Mouse (Mus musculus): Measurements from ENCODE around the gene Fam71f1. TPM values are rescaled to one million over a fixed set of nuclear protein-coding genes. Genes with fewer than 3 reads are reported as not detected.
"Not testable (repeated sequence)": the region's sequence is repeated elsewhere in the genome, so short reads cannot be mapped to it uniquely, and the experiment has no call there.

Gene Fam71f1
- polyA plus RNA-seq, 1 experiment from 2014 or later = not detected

DNA sequence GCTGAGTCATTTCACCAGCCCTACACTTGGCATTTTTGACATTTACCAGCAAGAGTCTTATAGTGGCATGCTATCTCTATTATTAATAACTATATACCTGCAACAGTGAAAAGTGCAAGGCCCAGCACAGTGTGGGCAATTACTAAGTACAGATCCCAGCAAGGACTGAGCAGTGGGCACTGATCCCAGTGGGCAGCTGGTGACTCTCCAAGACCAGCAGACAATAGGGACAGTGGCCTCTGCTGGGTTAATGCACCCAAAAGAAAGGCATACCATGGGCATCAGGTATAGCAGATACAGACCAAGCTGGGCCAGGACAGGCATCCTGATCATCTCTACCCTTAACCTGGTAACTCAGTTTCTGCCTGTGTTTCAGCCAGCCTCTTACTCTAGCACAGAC, 15.7 kb upstream of the Fam71f1 start:
- no peaks in the 10 kb centered on the region for H3K36me3 ChIP-seq
- ATAC-seq = no peak
- no peaks in the 10 kb centered on the region for H3K27me3 ChIP-seq (replicated peaks)
- no peaks in the 10 kb centered on the region for H3K9me3 ChIP-seq
- H3K4me3 ChIP-seq (replicated peaks) = no peak overlapping the region
- H3K27ac ChIP-seq = no peak overlapping the region
- H3K9ac ChIP-seq = no peak overlapping the region
- no peaks in the 10 kb centered on the region for H3K4me1 ChIP-seq (replicated peaks)
- no peak overlapping the region for H3K4me2 ChIP-seq (replicated peaks)

DNA sequence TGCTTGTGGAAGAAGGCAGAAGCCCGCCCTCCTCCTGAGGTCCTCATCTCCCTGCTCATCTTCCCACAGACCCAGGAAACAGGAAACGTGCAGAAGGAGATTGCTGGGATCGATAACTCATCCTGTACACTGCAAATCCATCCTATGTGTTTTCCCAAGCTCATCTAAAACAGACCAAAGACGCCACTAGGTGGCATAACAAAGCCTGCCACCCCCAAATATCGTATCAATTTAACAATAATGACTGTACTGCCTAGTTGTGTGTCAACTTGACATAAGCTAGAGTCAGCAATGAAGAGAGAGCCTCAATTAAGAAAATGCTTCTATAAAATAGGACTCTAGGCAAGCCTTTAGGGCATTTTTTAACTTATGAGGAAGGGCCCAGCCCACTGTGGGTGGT, 15.2 kb upstream of the Fam71f1 start:
- no peaks in the 10 kb centered on the region for H3K36me3 ChIP-seq
- ATAC-seq = no peak
- H3K9me3 ChIP-seq = no peaks in the 10 kb centered on the region
- H3K27me3 ChIP-seq (replicated peaks) = no peaks in the 10 kb centered on the region
- H3K27ac ChIP-seq = no peak overlapping the region
- H3K9ac ChIP-seq = no peak overlapping the region
- H3K4me3 ChIP-seq (replicated peaks) = no peak overlapping the region
- no peak overlapping the region for H3K4me2 ChIP-seq (replicated peaks)
- 31% methylated on average over 5 of the region's 5 CpGs for WGBS
- no peaks in the 10 kb centered on the region for H3K4me1 ChIP-seq (replicated peaks)

DNA sequence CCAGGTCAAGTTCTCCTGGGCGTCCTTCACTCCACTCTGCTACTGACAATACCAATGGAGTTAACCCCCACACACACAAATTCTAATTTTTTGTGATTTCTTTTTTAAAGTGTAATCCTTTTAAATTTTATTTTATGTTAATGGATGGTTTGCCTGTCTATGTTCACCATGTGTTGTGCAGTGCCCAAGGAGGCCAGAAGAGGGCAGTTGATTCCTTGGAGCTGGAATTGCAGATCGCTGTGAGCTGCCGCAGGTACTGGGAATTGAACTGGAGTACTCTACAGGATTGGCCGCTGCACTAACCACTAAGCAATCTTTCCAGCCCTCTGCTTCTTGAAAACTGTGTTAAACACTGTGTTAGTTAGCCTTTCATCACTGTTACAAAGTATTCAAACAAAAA, 13.5 kb upstream of the Fam71f1 start:
- H3K4me3 ChIP-seq (replicated peaks) = no peak overlapping the region

DNA sequence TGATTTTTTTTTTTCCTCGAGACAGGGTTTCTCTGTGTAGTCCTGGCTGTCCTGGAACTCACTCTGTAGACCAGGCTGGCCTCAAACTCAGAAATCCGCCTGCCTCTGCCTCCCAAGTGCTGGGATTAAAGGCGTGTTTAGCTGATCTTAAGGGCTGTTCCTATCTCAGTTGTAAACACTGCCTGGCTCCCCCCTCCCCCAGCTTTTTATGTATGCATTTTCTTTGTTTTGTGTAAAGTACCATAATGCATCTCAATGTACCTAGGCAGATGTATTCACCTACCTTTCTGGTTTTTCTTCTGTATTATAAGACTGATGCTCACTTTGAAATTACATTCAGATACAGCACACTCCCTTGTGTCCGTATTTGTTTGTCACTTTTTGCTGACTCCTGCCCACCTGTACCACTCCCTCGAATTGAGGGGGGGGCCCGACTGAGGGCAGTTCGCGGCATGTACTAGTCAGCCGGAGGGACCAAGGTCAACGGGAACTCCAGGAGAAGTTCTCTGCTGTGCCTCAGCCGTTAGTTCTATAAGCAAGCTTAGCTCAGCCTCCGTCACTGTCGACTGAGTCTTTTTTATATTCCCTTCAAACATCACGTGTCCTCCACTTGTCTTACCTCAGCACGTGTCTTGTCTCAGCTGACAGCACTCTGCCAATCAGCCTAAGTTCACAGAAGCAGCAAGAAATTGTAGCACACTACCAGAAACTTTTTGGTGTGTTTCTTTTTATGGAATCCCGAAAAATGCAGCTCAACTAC, 9.9 kb upstream of the Fam71f1 start:
- Histone ChIP-seq H3K27ac (no peak overlapping the region), H3K36me3 (no peaks in the 10 kb centered on the region), H3K4me2 (replicated peaks) (no peak overlapping the region), H3K9me3 (no peaks in the 10 kb centered on the region), H3K27me3 (replicated peaks) (no peaks in the 10 kb centered on the region), H3K4me1 (replicated peaks) (no peaks in the 10 kb centered on the region), H3K4me3 (replicated peaks) (no peak overlapping the region), H3K9ac (no peak overlapping the region)
- 86% methylated on average over 16 of the region's 16 CpGs for WGBS
- no peak for ATAC-seq

More for the DNA sequence above, 13.5 kb upstream of the Fam71f1 start:
- Histone ChIP-seq H3K4me2 (replicated peaks) (no peak overlapping the region), H3K9ac (no peak overlapping the region), H3K9me3 (no peaks in the 10 kb centered on the region), H3K27ac (no peak overlapping the region), H3K4me1 (replicated peaks) (no peaks in the 10 kb centered on the region), H3K36me3 (no peaks in the 10 kb centered on the region), H3K27me3 (replicated peaks) (no peaks in the 10 kb centered on the region)
- 88% methylated on average over 4 of the region's 4 CpGs for WGBS
- ATAC-seq = no peak

DNA sequence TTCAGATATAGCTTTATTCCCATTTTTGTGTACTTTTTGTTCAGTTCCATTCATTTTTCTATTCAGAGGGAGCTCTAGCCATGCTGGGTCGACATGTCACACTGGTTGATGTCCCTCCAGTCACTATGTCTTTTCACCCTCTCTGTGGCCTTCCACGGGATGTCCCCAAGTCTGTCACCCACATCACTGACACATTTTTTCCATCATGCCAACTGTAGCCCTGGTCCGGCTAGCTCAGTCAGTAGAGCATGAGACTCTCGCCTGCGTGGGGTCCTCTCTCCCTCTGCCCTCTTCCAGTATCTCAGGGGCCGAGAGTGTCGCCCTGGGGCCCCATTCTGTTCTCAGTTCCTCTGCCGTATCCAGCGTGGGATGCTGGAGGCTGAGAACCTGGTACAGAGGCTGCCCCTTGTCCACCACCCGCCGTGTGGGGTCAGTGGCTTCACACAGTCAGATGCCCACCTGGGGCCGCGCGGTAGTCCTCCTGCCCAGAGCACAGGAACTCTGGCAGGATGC, 5.2 kb upstream of the Fam71f1 start:
- H3K4me1 ChIP-seq (replicated peaks) = no peaks in the 10 kb centered on the region
- H3K9me3 ChIP-seq = no peaks in the 10 kb centered on the region
- no peak overlapping the region for H3K4me3 ChIP-seq (replicated peaks)
- WGBS = 70% methylated on average over 14 of the region's 14 CpGs
- H3K9ac ChIP-seq = no peak overlapping the region
- no peak overlapping the region for H3K4me2 ChIP-seq (replicated peaks)
- H3K27me3 ChIP-seq (replicated peaks) = no peaks in the 10 kb centered on the region
- no peak for ATAC-seq
- H3K36me3 ChIP-seq = no peaks in the 10 kb centered on the region
- H3K27ac ChIP-seq = no peak overlapping the region

DNA sequence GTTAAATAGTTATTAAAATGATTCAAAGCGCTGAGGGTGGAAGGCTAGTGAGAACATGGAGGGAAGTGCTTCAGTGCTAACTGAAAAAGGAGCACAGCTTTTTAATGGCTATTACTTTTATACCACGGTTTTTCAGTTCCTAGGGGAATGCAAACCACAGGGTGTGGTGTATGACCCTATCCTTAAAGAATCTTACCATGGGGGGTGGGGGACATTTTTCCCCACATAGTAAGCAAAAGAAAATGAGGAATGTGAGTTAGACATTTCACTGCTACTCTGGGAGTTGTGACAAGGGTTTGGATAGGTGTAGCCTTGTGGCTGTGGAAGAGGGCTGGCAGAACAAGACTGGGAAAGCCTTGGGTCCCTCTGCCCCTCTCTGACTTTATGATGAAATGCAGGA, 1.7 kb upstream of the Fam71f1 start:
- Histone ChIP-seq H3K4me3 (replicated peaks) (no peak overlapping the region), H3K27ac (no peak overlapping the region), H3K9ac (no peak overlapping the region), H3K4me1 (replicated peaks) (0 out of 2 replicates have a peak, but pooled peaks cover 5% of the 10 kb centered on the region), H3K36me3 (no peaks in the 10 kb centered on the region), H3K9me3 (no peaks in the 10 kb centered on the region), H3K4me2 (replicated peaks) (no peak overlapping the region), H3K27me3 (replicated peaks) (no peaks in the 10 kb centered on the region)
- 58% methylated on average over 2 of the region's 2 CpGs for WGBS
- no peak for ATAC-seq

DNA sequence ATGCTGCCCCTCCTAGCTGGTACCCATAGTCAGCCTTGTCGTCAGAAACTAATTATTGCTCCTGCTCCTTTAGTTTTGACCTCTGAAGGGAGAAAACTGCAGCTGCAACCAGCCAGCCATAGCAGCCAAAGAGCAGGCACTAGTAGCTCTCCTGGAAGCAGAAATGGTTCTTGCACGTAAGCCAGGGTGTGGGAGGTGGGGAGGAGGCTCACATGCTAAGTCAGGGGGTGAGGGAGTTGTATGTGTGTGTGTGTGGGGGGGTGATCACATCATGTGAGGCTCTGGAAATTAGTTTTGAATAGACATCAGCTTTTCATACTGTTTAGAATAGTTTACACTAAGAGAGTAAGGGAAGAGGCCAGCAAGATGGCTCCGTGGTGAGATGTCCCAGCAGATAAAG, 999 bp upstream of the Fam71f1 start:
- Histone ChIP-seq H3K9me3 (no peaks in the 10 kb centered on the region), H3K9ac (no peak overlapping the region), H3K4me2 (replicated peaks) (no peak overlapping the region), H3K36me3 (no peaks in the 10 kb centered on the region), H3K4me3 (replicated peaks) (no peak overlapping the region), H3K27ac (no peak overlapping the region), H3K4me1 (replicated peaks) (0 out of 2 replicates have a peak, but pooled peaks cover 5% of the 10 kb centered on the region), H3K27me3 (replicated peaks) (no peaks in the 10 kb centered on the region)
- ATAC-seq = no peak
- 67% methylated on average over 3 of the region's 3 CpGs for WGBS

DNA sequence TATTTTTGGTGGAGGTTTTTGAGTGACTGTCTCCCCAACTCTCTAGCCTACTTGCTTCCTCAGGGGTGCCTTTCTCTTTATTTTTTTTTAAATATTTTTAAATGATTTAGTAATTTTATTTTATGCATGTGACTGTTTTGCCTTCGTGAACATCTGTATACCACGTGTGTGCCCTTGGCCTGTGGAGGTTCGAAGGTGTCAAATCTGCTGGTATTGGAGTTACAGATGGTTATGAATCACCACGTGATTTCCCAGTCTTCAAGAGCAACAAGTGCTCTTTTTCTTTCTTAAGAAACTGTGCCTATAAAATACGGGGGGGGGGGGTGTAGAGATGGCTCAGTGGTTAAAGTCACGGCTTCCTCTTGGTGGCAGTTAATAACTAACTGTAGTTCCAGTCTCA, 2.6 kb downstream of the Fam71f1 start:
- Histone ChIP-seq H3K4me1 (replicated peaks) (0 out of 2 replicates have a peak, but pooled peaks cover 5% of the 10 kb centered on the region), H3K9me3 (no peaks in the 10 kb centered on the region), H3K36me3 (no peaks in the 10 kb centered on the region), H3K4me3 (replicated peaks) (no peak overlapping the region), H3K27me3 (replicated peaks) (no peaks in the 10 kb centered on the region), H3K27ac (no peak overlapping the region), H3K4me2 (replicated peaks) (no peak overlapping the region), H3K9ac (no peak overlapping the region)
- ATAC-seq = no peak
- WGBS = 82% methylated on average over 6 of the region's 6 CpGs

DNA sequence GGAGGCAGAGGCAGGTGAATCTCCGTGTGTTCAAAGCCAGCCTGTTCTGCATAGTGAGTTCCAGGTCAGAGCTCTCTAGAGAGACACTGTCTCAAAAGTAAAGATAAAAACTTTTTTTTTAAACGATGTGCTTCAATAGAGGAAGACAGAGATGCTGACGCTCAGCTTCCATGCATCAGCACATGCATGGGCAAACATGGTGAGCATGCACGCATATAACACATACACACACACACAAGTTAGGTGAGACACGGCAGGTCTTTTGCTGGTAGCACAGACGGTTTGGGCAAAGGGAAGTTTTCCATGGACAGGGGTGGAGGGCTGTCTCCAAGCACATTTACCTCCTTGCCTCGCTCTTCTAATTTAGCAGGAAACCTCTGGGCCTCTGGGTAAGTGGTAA, 3.2 kb downstream of the Fam71f1 start:
- Histone ChIP-seq H3K9ac (no peak overlapping the region), H3K4me2 (replicated peaks) (no peak overlapping the region), H3K9me3 (no peaks in the 10 kb centered on the region), H3K36me3 (no peaks in the 10 kb centered on the region), H3K4me3 (replicated peaks) (no peak overlapping the region), H3K27ac (no peak overlapping the region), H3K4me1 (replicated peaks) (0 out of 2 replicates have a peak, but pooled peaks cover 5% of the 10 kb centered on the region), H3K27me3 (replicated peaks) (no peaks in the 10 kb centered on the region)
- 92% methylated on average over 7 of the region's 7 CpGs for WGBS
- no peak for ATAC-seq

DNA sequence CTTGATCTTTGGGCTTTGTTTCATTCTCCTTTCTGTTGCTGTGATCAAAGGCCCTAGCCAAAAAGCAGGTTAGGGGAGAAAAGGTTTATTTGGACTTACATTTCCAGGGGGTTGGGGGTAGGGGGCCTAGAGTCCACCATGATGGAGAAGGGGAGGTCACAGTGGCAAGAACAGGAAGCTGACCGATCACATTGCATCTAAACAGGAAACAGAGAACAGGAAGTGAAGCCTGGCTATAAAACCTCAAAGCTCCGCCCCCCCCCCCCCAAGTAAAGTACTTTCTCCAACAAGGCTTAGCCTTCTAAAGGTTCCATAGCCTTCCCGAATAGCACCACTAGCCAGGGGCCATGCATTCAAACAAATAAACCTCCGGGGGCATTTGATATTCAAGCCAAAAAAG, 3.8 kb downstream of the Fam71f1 start:
- Histone ChIP-seq H3K4me2 (replicated peaks) (no peak overlapping the region), H3K9ac (no peak overlapping the region), H3K9me3 (no peaks in the 10 kb centered on the region), H3K4me3 (replicated peaks) (no peak overlapping the region), H3K4me1 (replicated peaks) (0 out of 2 replicates have a peak, but pooled peaks cover 5% of the 10 kb centered on the region), H3K36me3 (no peaks in the 10 kb centered on the region), H3K27ac (no peak overlapping the region), H3K27me3 (replicated peaks) (no peaks in the 10 kb centered on the region)
- ATAC-seq = no peak
- WGBS = 85% methylated on average over 4 of the region's 4 CpGs

DNA sequence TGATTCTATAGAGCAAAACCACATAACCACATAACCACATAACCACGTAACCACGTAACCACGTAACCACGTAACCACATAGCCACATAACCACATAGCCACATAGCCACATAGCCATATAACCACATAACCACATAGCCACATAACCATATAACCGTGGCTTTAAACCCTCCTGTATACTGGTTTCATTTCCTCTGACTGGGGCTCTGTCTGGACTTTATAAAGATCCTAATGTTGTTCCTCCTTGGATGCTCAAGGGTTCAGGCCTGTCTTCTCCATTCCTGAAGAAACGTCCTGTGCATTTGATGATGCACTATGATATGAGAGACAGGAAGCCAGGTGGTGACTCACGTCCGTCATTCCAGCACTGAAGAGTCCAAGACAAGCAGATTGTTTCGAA, 8.0 kb downstream of the Fam71f1 start:
- 87% methylated on average over 9 of the region's 9 CpGs for WGBS

DNA sequence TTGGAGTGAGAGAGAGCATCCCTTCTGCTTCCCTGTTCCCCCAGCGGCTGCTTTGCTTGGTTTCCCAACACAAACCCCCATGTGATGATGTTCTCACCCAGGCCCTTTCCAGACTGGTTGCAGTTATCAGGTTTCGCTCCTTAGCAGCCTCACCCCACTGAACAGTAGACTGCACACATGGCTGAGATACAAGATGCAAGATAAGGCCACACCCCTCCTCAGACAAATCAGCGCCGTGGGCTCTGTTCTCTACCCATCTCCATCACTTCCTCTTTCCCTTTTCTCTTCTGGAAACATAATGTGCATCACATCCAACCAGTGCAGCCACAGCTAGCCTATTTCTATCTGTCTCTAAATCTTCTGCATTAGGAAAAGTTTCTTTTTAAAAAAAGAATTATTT, 10.6 kb downstream of the Fam71f1 start:
- no peaks in the 10 kb centered on the region for H3K4me1 ChIP-seq (replicated peaks)
- H3K27ac ChIP-seq = no peak overlapping the region
- H3K4me2 ChIP-seq (replicated peaks) = no peak overlapping the region
- no peak overlapping the region for H3K9ac ChIP-seq
- 53% methylated on average over 4 of the region's 4 CpGs for WGBS
- H3K36me3 ChIP-seq = no peaks in the 10 kb centered on the region
- no peaks in the 10 kb centered on the region for H3K9me3 ChIP-seq
- H3K27me3 ChIP-seq (replicated peaks) = no peaks in the 10 kb centered on the region
- no peak for ATAC-seq
- no peak overlapping the region for H3K4me3 ChIP-seq (replicated peaks)

More for the DNA sequence above, 8.0 kb downstream of the Fam71f1 start:
- Histone ChIP-seq H3K4me3 (replicated peaks) (no peak overlapping the region), H3K27ac (no peak overlapping the region), H3K9ac (no peak overlapping the region), H3K36me3 (no peaks in the 10 kb centered on the region), H3K4me1 (replicated peaks) (no peaks in the 10 kb centered on the region), H3K4me2 (replicated peaks) (no peak overlapping the region), H3K9me3 (no peaks in the 10 kb centered on the region), H3K27me3 (replicated peaks) (no peaks in the 10 kb centered on the region)
- no peak for ATAC-seq

DNA sequence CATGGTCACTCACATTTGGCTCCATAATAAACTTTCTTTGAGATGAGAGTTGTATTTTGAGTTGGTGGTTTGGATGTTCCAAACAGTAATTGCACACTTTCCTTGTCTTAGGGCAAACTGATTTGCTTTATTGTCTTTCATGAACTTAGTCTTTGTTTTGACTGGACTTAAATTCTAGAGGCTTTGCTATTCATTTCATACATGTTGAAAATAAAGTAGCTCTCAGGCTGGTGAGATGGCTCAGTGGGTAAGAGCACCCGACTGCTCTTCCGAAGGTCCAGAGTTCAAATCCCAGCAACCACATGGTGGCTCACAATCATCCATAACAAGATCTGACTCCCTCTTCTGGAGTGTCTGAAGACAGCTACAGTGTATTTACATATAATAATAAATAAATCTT, 27.6 kb downstream of the Fam71f1 start:
- H3K9ac ChIP-seq; H3K27ac ChIP-seq; H3K9me3 ChIP-seq; ATAC-seq; H3K4me1 ChIP-seq (replicated peaks); H3K27me3 ChIP-seq (replicated peaks); H3K4me3 ChIP-seq (replicated peaks); H3K36me3 ChIP-seq; H3K4me2 ChIP-seq (replicated peaks): not testable (repeated sequence)
- 93% methylated on average over 2 of the region's 2 CpGs for WGBS

All from intestine, embryonic 15.5 days (tissue).